Mouse (Mus musculus): ENCODE measurements around the gene C130026I21Rik. TPM values are rescaled to one million over a fixed set of nuclear protein-coding genes. Genes with fewer than 3 reads are reported as not detected.
"Not testable (repeated sequence)": the region's sequence is repeated elsewhere in the genome, so short reads cannot be mapped to it uniquely, and the experiment has no call there.

C130026I21Rik gene
- polyA plus RNA-seq (2015; fragmentation: Nextera tagmentation; extraction: Ambion mirVana), result 0.34 TPM in 1 of 2 replicates, not detected in the other

DNA sequence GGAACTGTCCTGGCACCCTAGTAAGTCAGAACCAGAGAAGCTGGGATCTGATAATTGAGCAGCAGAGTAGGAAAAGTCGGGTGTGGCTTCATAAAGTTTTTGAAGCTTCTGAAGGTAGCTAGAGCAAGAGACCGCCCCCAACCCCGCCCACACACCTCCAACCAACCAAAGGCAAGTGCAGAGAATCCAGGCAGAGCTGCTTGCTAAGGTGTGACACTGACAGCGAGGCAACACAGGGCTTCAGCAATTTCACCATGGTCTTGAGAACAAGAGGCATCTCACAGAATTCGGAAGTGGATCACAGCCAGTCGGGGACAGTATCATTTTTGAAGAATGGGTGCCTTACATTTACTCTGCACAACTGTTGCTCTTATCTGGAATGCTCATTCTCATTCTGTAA, at the start of gene C130026I21Rik:
Gene C130026I21Rik (minus strand): TSS at position 101 of the 400 bp plus-strand sequence.
- H3K4me2 ChIP-seq (ENCODE audit: low read length); ATAC-seq; H3K4me3 ChIP-seq (replicated peaks; ENCODE audit: low read length); H3K9ac ChIP-seq (replicated peaks; ENCODE audit: low read depth, low read length); H3K27ac ChIP-seq (ENCODE audit: low read length); H3K36me3 ChIP-seq (ENCODE audit: control insufficient read depth, insufficient read depth); H3K9me3 ChIP-seq (ENCODE audit: control insufficient read depth, low read length); H3K27me3 ChIP-seq (replicated peaks; ENCODE audit: control insufficient read depth, insufficient read depth, low read length); H3K4me1 ChIP-seq (replicated peaks; ENCODE audit: control insufficient read depth, insufficient read depth, low read length): not testable (repeated sequence)
- WGBS, result no CpG with 5 or more reads among the region's 6 CpGs

GRCm38 (mm10) chr1:85287063-85287462, 16.7 kb upstream of the C130026I21Rik start:
- 40% methylated on average over 4 of the region's 5 CpGs for WGBS
- H3K27ac ChIP-seq (ENCODE audit: low read length); ATAC-seq: not testable (repeated sequence)

GRCm38 (mm10) chr1:85276421-85276820, 6.1 kb upstream of the C130026I21Rik start:
- not testable (repeated sequence) for H3K27me3 ChIP-seq (replicated peaks; ENCODE audit: control insufficient read depth, insufficient read depth, low read length); H3K9me3 ChIP-seq (ENCODE audit: control insufficient read depth, low read length); H3K36me3 ChIP-seq (ENCODE audit: control insufficient read depth, insufficient read depth); H3K4me3 ChIP-seq (replicated peaks; ENCODE audit: low read length); H3K4me1 ChIP-seq (replicated peaks; ENCODE audit: control insufficient read depth, insufficient read depth, low read length); H3K4me2 ChIP-seq (ENCODE audit: low read length); H3K9ac ChIP-seq (replicated peaks; ENCODE audit: low read depth, low read length); ATAC-seq; H3K27ac ChIP-seq (ENCODE audit: low read length)
- 64% methylated on average over 2 of the region's 5 CpGs for WGBS

More at GRCm38 (mm10) chr1:85287063-85287462, 16.7 kb upstream of the C130026I21Rik start:
- H3K4me3 ChIP-seq (replicated peaks; ENCODE audit: low read length); H3K9me3 ChIP-seq (ENCODE audit: control insufficient read depth, low read length); H3K27me3 ChIP-seq (replicated peaks; ENCODE audit: control insufficient read depth, insufficient read depth, low read length); H3K36me3 ChIP-seq (ENCODE audit: control insufficient read depth, insufficient read depth); H3K4me1 ChIP-seq (replicated peaks; ENCODE audit: control insufficient read depth, insufficient read depth, low read length); H3K9ac ChIP-seq (replicated peaks; ENCODE audit: low read depth, low read length); H3K4me2 ChIP-seq (ENCODE audit: low read length): not testable (repeated sequence)

DNA sequence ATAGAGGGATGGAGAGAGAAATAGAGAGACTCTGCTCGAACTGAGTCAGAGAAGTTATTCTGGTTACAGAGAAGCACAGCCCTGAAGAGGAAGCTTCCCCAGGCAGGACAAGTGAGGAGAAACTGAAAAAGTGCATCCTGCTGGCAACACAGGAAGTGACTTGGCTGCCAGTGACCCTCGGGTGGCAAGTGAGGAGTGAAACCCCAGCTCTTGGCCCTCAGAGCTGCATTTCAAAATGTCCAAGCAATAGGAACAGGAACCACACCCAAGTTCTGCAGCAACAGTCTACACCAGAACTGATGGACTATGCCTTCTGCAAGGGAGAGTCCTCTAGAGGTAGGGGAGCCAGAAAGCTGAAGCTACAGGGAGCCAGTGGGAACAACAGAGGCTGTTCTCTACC, 11.7 kb downstream of the C130026I21Rik start:
- WGBS, result 51% methylated on average over 1 of the region's 2 CpGs

DNA sequence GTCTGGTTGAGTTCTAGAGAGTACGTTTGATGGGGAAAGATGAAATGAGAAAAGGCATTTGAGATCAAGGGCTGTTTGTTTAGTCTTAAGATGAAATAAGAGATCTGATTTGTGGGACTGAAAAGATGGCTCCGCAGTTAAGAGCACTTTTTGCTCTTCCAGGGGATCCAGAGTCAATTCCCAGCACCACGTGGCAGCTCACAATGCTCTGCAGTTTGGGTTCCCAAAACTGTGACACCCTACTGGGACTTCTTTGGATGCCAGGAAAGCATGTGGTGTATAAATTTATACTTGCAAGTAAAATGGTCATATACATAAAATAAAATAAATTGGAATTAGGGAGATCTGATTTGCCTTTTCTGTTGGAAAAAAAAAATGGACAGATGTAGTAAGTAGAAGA, 15.1 kb downstream of the C130026I21Rik start:
- not testable (repeated sequence) for H3K36me3 ChIP-seq (ENCODE audit: control insufficient read depth, insufficient read depth); H3K9ac ChIP-seq (replicated peaks; ENCODE audit: low read depth, low read length); H3K27me3 ChIP-seq (replicated peaks; ENCODE audit: control insufficient read depth, insufficient read depth, low read length); H3K9me3 ChIP-seq (ENCODE audit: control insufficient read depth, low read length); H3K4me3 ChIP-seq (replicated peaks; ENCODE audit: low read length); H3K4me1 ChIP-seq (replicated peaks; ENCODE audit: control insufficient read depth, insufficient read depth, low read length); ATAC-seq; H3K4me2 ChIP-seq (ENCODE audit: low read length); H3K27ac ChIP-seq (ENCODE audit: low read length)
- WGBS, result 63% methylated on average over 2 of the region's 3 CpGs

More for the DNA sequence above, 11.7 kb downstream of the C130026I21Rik start:
- not testable (repeated sequence) for H3K9me3 ChIP-seq (ENCODE audit: control insufficient read depth, low read length); ATAC-seq; H3K27me3 ChIP-seq (replicated peaks; ENCODE audit: control insufficient read depth, insufficient read depth, low read length); H3K9ac ChIP-seq (replicated peaks; ENCODE audit: low read depth, low read length); H3K4me1 ChIP-seq (replicated peaks; ENCODE audit: control insufficient read depth, insufficient read depth, low read length); H3K4me3 ChIP-seq (replicated peaks; ENCODE audit: low read length); H3K27ac ChIP-seq (ENCODE audit: low read length); H3K36me3 ChIP-seq (ENCODE audit: control insufficient read depth, insufficient read depth); H3K4me2 ChIP-seq (ENCODE audit: low read length)

- H3K4me1 ChIP-seq (replicated peaks; ENCODE audit: control insufficient read depth, insufficient read depth, low read length); H3K4me3 ChIP-seq (replicated peaks; ENCODE audit: low read length); H3K9me3 ChIP-seq (ENCODE audit: control insufficient read depth, low read length); ATAC-seq; H3K27ac ChIP-seq (ENCODE audit: low read length); H3K36me3 ChIP-seq (ENCODE audit: control insufficient read depth, insufficient read depth); H3K27me3 ChIP-seq (replicated peaks; ENCODE audit: control insufficient read depth, insufficient read depth, low read length); H3K4me2 ChIP-seq (ENCODE audit: low read length); H3K9ac ChIP-seq (replicated peaks; ENCODE audit: low read depth, low read length): not testable (repeated sequence)
- WGBS, result 87% methylated on average over 4 of the region's 4 CpGs
Observed at GRCm38 (mm10) chr1:85251211-85251610, 19.2 kb downstream of the C130026I21Rik start.

- 61% methylated on average over 3 of the region's 3 CpGs for WGBS
- not testable (repeated sequence) for ATAC-seq; H3K27ac ChIP-seq (ENCODE audit: low read length); H3K36me3 ChIP-seq (ENCODE audit: control insufficient read depth, insufficient read depth); H3K4me2 ChIP-seq (ENCODE audit: low read length); H3K4me1 ChIP-seq (replicated peaks; ENCODE audit: control insufficient read depth, insufficient read depth, low read length); H3K9ac ChIP-seq (replicated peaks; ENCODE audit: low read depth, low read length); H3K4me3 ChIP-seq (replicated peaks; ENCODE audit: low read length); H3K27me3 ChIP-seq (replicated peaks; ENCODE audit: control insufficient read depth, insufficient read depth, low read length); H3K9me3 ChIP-seq (ENCODE audit: control insufficient read depth, low read length)
Observed at GRCm38 (mm10) chr1:85248985-85249384, 21.4 kb downstream of the C130026I21Rik start.

- 77% methylated on average over 8 of the region's 8 CpGs for WGBS
- H3K36me3 ChIP-seq (ENCODE audit: control insufficient read depth, insufficient read depth); H3K4me1 ChIP-seq (replicated peaks; ENCODE audit: control insufficient read depth, insufficient read depth, low read length); H3K4me2 ChIP-seq (ENCODE audit: low read length); ATAC-seq; H3K4me3 ChIP-seq (replicated peaks; ENCODE audit: low read length); H3K9ac ChIP-seq (replicated peaks; ENCODE audit: low read depth, low read length); H3K27ac ChIP-seq (ENCODE audit: low read length); H3K27me3 ChIP-seq (replicated peaks; ENCODE audit: control insufficient read depth, insufficient read depth, low read length); H3K9me3 ChIP-seq (ENCODE audit: control insufficient read depth, low read length): not testable (repeated sequence)
Observed at GRCm38 (mm10) chr1:85246776-85247460, 23.4 kb downstream of the C130026I21Rik start.

GRCm38 (mm10) chr1:85246266-85246665, 24.1 kb downstream of the C130026I21Rik start:
- 85% methylated on average over 4 of the region's 5 CpGs for WGBS
- not testable (repeated sequence) for H3K9ac ChIP-seq (replicated peaks; ENCODE audit: low read depth, low read length); H3K4me3 ChIP-seq (replicated peaks; ENCODE audit: low read length); H3K27ac ChIP-seq (ENCODE audit: low read length); ATAC-seq; H3K4me2 ChIP-seq (ENCODE audit: low read length); H3K9me3 ChIP-seq (ENCODE audit: control insufficient read depth, low read length); H3K36me3 ChIP-seq (ENCODE audit: control insufficient read depth, insufficient read depth); H3K4me1 ChIP-seq (replicated peaks; ENCODE audit: control insufficient read depth, insufficient read depth, low read length); H3K27me3 ChIP-seq (replicated peaks; ENCODE audit: control insufficient read depth, insufficient read depth, low read length)

GRCm38 (mm10) chr1:85244941-85245340, 25.4 kb downstream of the C130026I21Rik start:
- 72% methylated on average over 3 of the region's 4 CpGs for WGBS
- H3K9me3 ChIP-seq (ENCODE audit: control insufficient read depth, low read length); ATAC-seq; H3K4me1 ChIP-seq (replicated peaks; ENCODE audit: control insufficient read depth, insufficient read depth, low read length); H3K27ac ChIP-seq (ENCODE audit: low read length); H3K9ac ChIP-seq (replicated peaks; ENCODE audit: low read depth, low read length); H3K27me3 ChIP-seq (replicated peaks; ENCODE audit: control insufficient read depth, insufficient read depth, low read length); H3K4me3 ChIP-seq (replicated peaks; ENCODE audit: low read length); H3K4me2 ChIP-seq (ENCODE audit: low read length); H3K36me3 ChIP-seq (ENCODE audit: control insufficient read depth, insufficient read depth): not testable (repeated sequence)

Measured in forebrain, embryonic 16.5 days (tissue).